In the genomic region with DNA sequence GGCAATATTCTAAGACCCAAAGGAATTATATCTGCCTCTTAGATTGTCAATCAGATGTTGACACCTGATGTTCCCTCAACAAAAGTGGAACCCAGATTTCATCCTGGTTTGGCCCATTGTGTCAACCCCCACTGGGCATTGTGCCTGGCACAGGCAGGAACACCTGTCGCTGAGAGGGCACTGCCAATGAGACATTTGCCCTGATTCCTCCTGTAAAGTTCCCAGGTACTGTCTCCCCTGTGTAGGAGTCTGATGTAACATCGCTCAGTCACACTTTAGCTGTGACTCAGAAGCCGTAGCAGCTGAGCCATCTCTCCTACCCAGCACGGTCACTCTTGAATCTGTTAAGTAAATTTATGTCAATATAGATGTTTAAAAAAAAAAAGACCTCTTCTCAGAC, we compare ENCODE assay signal across 31 mouse cellular contexts. TPM values are rescaled to one million over a fixed set of nuclear protein-coding genes. Genes with fewer than 3 reads are reported as not detected.
DNase-seq lines count a peak whose midpoint lies in the region; ATAC-seq lines count a peak whose summit lies in the region.
"Had no signal": no experiment of that assay in that cellular context is flagged by ENCODE, and none has a peak within 500 bp of the region (broad histone marks: within the 10 kb centered on the region; RNA-seq: fewer than 3 reads in every experiment).

No protein-coding gene starts in this region.

- no peak overlapping the region for H3K27ac ChIP-seq in kidney, embryonic 15.5 days
- H3K27ac ChIP-seq in hindbrain, embryonic 16.5 days (ENCODE audit: low read depth, low read length): no peak overlapping the region
- H3K27ac ChIP-seq: forebrain, embryonic 15.5 days; heart, embryonic 10.5 days; hindbrain, embryonic 12.5 days; layer of hippocampus, adult 2 months; left cerebral cortex, adult 2 months; limb, embryonic 12.5 days; liver, embryonic 15.5 days had no signal

- H3K27me3 ChIP-seq in kidney, embryonic 15.5 days: no peaks in the 10 kb centered on the region
- H3K27me3 ChIP-seq in hindbrain, embryonic 16.5 days (replicated peaks; ENCODE audit: control insufficient read depth, insufficient read depth, low read length): no peaks in the 10 kb centered on the region
- H3K27me3 ChIP-seq: forebrain, embryonic 15.5 days; hindbrain, embryonic 12.5 days; liver, embryonic 15.5 days had no signal

- no peak for DNase-seq in frontal cortex, postnatal 36 days (ENCODE audit: low spot score in 2 of 2)
- peak; percentile 80 for DNase-seq in brain, adult 2 months (ENCODE audit: low read depth, low spot score)
- peak; percentile 70 to 72 for DNase-seq in cerebellum, adult 18-20 months
- peak; percentile 55 to 63 for DNase-seq in cerebellum, postnatal 10 days
- DNase-seq in T-cell, adult 2 months (ENCODE audit: low spot score): no peak
- DNase-seq: adrenal gland, postnatal 25 days; gastrocnemius, postnatal 10 days; heart, postnatal 36 days; kidney, adult 9 months; kidney, postnatal 36 days; lung, embryonic 14.5 days; lung, postnatal 14 days; midbrain, embryonic 14.5 days; right cerebral cortex, adult 18-20 months; spleen, adult 18-20 months; thymus, adult 2 months had no signal

- no peaks in the 10 kb centered on the region for H3K36me3 ChIP-seq in kidney, embryonic 15.5 days
- no peaks in the 10 kb centered on the region for H3K36me3 ChIP-seq in hindbrain, embryonic 16.5 days (ENCODE audit: control insufficient read depth, insufficient read depth, low read length)
- H3K36me3 ChIP-seq: forebrain, embryonic 15.5 days; heart, embryonic 10.5 days; hindbrain, embryonic 12.5 days; limb, embryonic 12.5 days; liver, embryonic 15.5 days had no signal

- no peaks in the 10 kb centered on the region for H3K4me1 ChIP-seq in kidney, embryonic 15.5 days
- no peaks in the 10 kb centered on the region for H3K4me1 ChIP-seq in hindbrain, embryonic 16.5 days (ENCODE audit: control insufficient read depth, insufficient read depth, low read depth, low read length)
- H3K4me1 ChIP-seq: liver, embryonic 15.5 days had no signal

- H3K4me3 ChIP-seq in kidney, embryonic 15.5 days (replicated peaks): no peak overlapping the region
- H3K4me3 ChIP-seq in hindbrain, embryonic 16.5 days (ENCODE audit: low read length): no peak overlapping the region
- H3K4me3 ChIP-seq: forebrain, embryonic 15.5 days; heart, embryonic 10.5 days; hindbrain, embryonic 12.5 days; layer of hippocampus, adult 2 months; left cerebral cortex, adult 2 months; limb, embryonic 12.5 days; liver, embryonic 15.5 days had no signal

- no peak overlapping the region for H3K9ac ChIP-seq in kidney, embryonic 15.5 days
- no peak overlapping the region for H3K9ac ChIP-seq in hindbrain, embryonic 16.5 days (ENCODE audit: low read depth, low read length)
- H3K9ac ChIP-seq: forebrain, embryonic 15.5 days; hindbrain, embryonic 12.5 days; limb, embryonic 12.5 days; liver, embryonic 15.5 days; lung, embryonic 14.5 days had no signal

- ATAC-seq in frontal cortex, adult (ENCODE audit: low TSS enrichment): peak; percentile 80
- ATAC-seq in kidney, embryonic 15.5 days (replicated peaks; ENCODE audit: low FRiP score): no peak
- no peak for ATAC-seq in hindbrain, embryonic 16.5 days
- ATAC-seq: forebrain, embryonic 15.5 days; intestine, postnatal 0 days had no signal

- 70% methylated on average over 4 of the region's 4 CpGs for WGBS in kidney, embryonic 15.5 days
- WGBS in hindbrain, embryonic 16.5 days: 93% methylated on average over 4 of the region's 4 CpGs

- H3K9me3 ChIP-seq in kidney, embryonic 15.5 days (replicated peaks): no peaks in the 10 kb centered on the region
- no peaks in the 10 kb centered on the region for H3K9me3 ChIP-seq in hindbrain, embryonic 16.5 days (ENCODE audit: control insufficient read depth, low read length)
- H3K9me3 ChIP-seq: forebrain, embryonic 15.5 days; heart, embryonic 10.5 days; hindbrain, embryonic 12.5 days; limb, embryonic 12.5 days; liver, embryonic 15.5 days had no signal

- no peak overlapping the region for H3K4me2 ChIP-seq in kidney, embryonic 15.5 days
- no peak overlapping the region for H3K4me2 ChIP-seq in hindbrain, embryonic 16.5 days (ENCODE audit: low read length)
- H3K4me2 ChIP-seq: forebrain, embryonic 15.5 days; hindbrain, embryonic 12.5 days; limb, embryonic 12.5 days; liver, embryonic 15.5 days; lung, embryonic 14.5 days had no signal

RNA-seq across cellular contexts. Expression of a gene that starts 15.5 kb away (rescaled TPM):
- polyA plus RNA-seq in kidney, embryonic 15.5 days (2015; fragmentation: Nextera tagmentation; extraction: Ambion mirVana): 0.14 TPM in 1 of 2 replicates, not detected in the other
- not detected in 2 replicates for polyA plus RNA-seq in hindbrain, embryonic 16.5 days (2015; fragmentation: Nextera tagmentation; extraction: Ambion mirVana)
- polyA plus RNA-seq: brain, embryonic 14.5 days; embryonic facial prominence, embryonic 11.5 days; forebrain, embryonic 15.5 days; intestine, postnatal 0 days; limb, embryonic 12.5 days; liver, adult 2 months; liver, embryonic 15.5 days; lung, embryonic 14.5 days; midbrain, embryonic 14.5 days; neural tube, embryonic 14.5 days; thymus, adult 2 months had no signal

Comparison
In these comparisons a context has a peak if more than half of its experiments do, and no peak if none do; other contexts are left out.
1. DNase-seq: peak in brain, adult 2 months (single experiment), cerebellum, adult 18-20 months (2 of 2) and cerebellum, postnatal 10 days (2 of 2); none in frontal cortex, postnatal 36 days (0 of 2) and T-cell, adult 2 months (single experiment).